Mouse (Mus musculus) intestine, embryonic 16.5 days (tissue): ENCODE data around the gene Med24. TPM values are rescaled to one million over a fixed set of nuclear protein-coding genes. Genes with fewer than 3 reads are reported as not detected.

Source experiments
- ATAC-seq: fragments of 200-750 bp; cut with Nextera tagmentation; 2 replicates; pipeline ENCODE4 v1.8.0; 2017; ENCODE audit warnings: moderate TSS enrichment, moderate library complexity
- H3K27ac ChIP-seq: fragments of 300-500 bp; sonication (generic); 2 replicates; pipeline ENCODE4 v1.5.1; 2014; ENCODE audit warnings: mild to moderate bottlenecking, low read length
- H3K27me3 ChIP-seq: fragments of 300-500 bp; sonication (generic); replicated peaks from 2 replicates; pipeline ENCODE4 v1.6.1; 2014; ENCODE audit warnings: low read length, control low read depth, mixed read lengths; ENCODE audit not compliant: control insufficient read depth, insufficient read depth
- H3K36me3 ChIP-seq: fragments of 300-500 bp; sonication (generic); 2 replicates; pipeline ENCODE4 v1.6.1; 2014; ENCODE audit warnings: low read length, control low read depth; ENCODE audit not compliant: control insufficient read depth, insufficient read depth
- H3K4me1 ChIP-seq: fragments of 300-500 bp; sonication (generic); 2 replicates; pipeline ENCODE4 v1.6.1; 2014; ENCODE audit warnings: low read length, control low read depth, mixed read lengths; ENCODE audit not compliant: control insufficient read depth, insufficient read depth
- H3K4me2 ChIP-seq: fragments of 300-500 bp; sonication (generic); 2 replicates; pipeline ENCODE4 v1.6.1; 2014; ENCODE audit warnings: low read depth, low read length, control low read depth
- H3K4me3 ChIP-seq: fragments of 300-500 bp; sonication (generic); 2 replicates; pipeline ENCODE4 v1.5.1; 2014; ENCODE audit warnings: mild to moderate bottlenecking, low read length
- H3K9ac ChIP-seq: fragments of 300-500 bp; sonication (generic); 2 replicates; pipeline ENCODE4 v1.6.1; 2014; ENCODE audit warnings: low read depth, low read length
- H3K9me3 ChIP-seq: fragments of 300-500 bp; sonication (generic); 2 replicates; pipeline ENCODE4 v1.6.1; 2016; ENCODE audit warnings: low read length, control low read depth; ENCODE audit not compliant: control insufficient read depth
- WGBS: fragments of 180-500 bp; shearing (Covaris S2); extraction: QIAGEN DNeasy Blood & Tissue Kit; methylation state at CpG from one replicate; pipeline ENCODE4 v1.1.7; 2014; 5-methylcytosine and 5-hydroxymethylcytosine counted together
- polyA plus RNA-seq: library from polyadenylated mRNA; unstranded; fragments of >200 nt; fragmentation: Nextera tagmentation; extraction: Ambion mirVana; gene quantifications from 2 replicates; pipeline ENCODE4 v1.2.1, GENCODE M21; 2015

Med24 gene
- polyA plus RNA-seq, 1 experiment from 2014 or later, result 38.5 TPM

DNA sequence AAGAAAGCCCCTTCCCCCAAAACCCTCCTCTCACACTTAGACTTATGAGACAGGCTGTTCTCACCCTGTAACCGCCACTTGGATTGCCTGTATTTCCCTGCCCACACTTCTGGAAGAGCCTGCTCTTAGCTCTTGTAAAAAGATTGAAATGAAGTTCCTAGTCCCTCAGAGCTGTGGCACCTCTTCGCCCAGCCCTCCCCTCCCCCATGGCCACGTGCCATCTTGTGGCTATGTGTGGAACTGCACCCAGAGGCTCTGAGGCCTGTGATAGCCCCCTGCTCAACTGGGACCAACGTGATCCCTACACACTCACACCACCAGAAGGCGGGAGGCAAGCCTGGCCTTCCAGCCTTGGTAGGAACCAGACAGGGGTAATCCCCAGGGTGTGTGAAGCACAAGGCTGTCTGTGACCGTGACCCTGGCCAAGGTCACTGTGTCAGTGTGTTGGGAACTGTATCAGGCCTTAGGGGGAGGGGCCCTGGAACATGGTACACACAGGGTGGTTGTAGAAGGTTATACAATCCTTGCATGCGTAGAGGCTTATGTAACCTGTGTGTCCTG is 25.5 kb upstream of the Med24 start:
- peaks cover 65% of the 10 kb centered on the region for H3K4me1 ChIP-seq
- ATAC-seq, result no peak
- peak overlapping the region; percentile 61 for H3K4me2 ChIP-seq
- H3K4me3 ChIP-seq, result no peak overlapping the region
- peaks cover 14% of the 10 kb centered on the region; the same call in 1 of the 2 replicates for H3K36me3 ChIP-seq
- peak overlapping the region; percentile 50 for H3K9ac ChIP-seq
- no peaks in the 10 kb centered on the region for H3K9me3 ChIP-seq
- H3K27me3 ChIP-seq, result no peaks in the 10 kb centered on the region
- 21% methylated on average over 7 of the region's 7 CpGs for WGBS
- H3K27ac ChIP-seq, result peak overlapping the region; percentile 97

- H3K4me3 ChIP-seq, result no peak overlapping the region
- H3K4me2 ChIP-seq, result peak overlapping the region; percentile 61
- H3K9ac ChIP-seq, result peak overlapping the region; percentile 50
- H3K4me1 ChIP-seq, result peaks cover 70% of the 10 kb centered on the region
- H3K27ac ChIP-seq, result peak overlapping the region; percentile 97
- 54% methylated on average over 9 of the region's 9 CpGs for WGBS
- no peaks in the 10 kb centered on the region for H3K9me3 ChIP-seq
- ATAC-seq, result no peak
- peaks cover 14% of the 10 kb centered on the region; the same call in 1 of the 2 replicates for H3K36me3 ChIP-seq
- no peaks in the 10 kb centered on the region for H3K27me3 ChIP-seq
These were observed 25.0 kb upstream of the Med24 start for GRCm38 (mm10) chr11:98754151-98754620.

DNA sequence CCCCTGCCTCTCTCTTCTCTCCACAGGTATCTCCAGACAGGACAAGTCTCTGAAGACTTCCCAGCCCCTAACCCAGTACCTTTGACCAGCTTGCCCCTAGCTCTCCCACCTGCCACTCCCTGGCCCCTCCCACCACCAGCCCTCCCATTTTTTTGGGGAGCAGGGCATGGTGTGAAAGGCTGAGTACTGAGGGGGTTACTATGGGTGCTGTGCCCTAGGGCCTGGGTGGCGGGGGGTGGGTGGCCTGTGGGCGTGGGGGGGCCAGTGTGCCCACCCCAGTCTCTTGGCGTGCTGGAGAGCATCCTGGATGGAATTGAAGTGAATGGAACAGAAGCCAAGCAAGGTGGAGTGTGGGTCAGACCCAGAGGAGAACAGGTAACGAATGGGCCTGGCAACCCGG is 24.0 kb upstream of the Med24 start:
- Histone ChIP-seq H3K4me3 (no peak overlapping the region; the same call in 1 of the 2 replicates), H3K27me3 (no peaks in the 10 kb centered on the region), H3K4me2 (peak overlapping the region; percentile 61), H3K9ac (peak overlapping the region; percentile 52), H3K4me1 (peaks cover 79% of the 10 kb centered on the region), H3K36me3 (peaks cover 13% of the 10 kb centered on the region; the same call in 1 of the 2 replicates), H3K9me3 (no peaks in the 10 kb centered on the region), H3K27ac (peak overlapping the region; percentile 97)
- ATAC-seq, result no peak
- 91% methylated on average over 5 of the region's 5 CpGs for WGBS

DNA sequence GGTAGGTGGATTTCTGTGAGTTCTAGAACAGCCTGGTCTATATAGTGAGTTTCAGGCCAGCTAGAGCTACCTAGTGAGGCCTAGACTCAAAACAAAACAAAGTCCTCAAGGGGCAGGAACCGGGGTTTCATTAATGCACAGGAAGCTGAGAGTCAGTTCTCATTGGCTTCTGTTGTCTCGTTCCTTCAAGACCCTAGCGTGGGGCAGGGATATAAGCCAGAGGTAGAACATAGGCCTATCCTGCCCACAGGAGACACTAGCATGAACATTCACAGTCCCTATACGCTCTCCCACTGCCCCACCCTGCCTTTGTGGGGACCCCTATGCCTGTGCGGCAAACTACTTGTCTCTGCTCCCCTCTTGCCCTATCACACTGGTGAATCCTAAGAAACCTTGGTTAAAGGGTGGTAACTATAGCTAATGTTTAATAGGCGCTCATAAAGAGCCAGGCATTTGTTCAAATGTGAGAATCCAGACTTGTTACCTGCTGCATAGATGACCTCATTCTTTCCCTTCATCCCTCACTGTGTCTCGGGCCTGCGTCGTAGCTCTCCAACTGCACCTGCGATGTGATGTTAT is 23.4 kb upstream of the Med24 start:
- Histone ChIP-seq H3K4me3 (peak overlapping the region; percentile 11; the same call in 1 of the 2 replicates), H3K27me3 (no peaks in the 10 kb centered on the region), H3K4me2 (peak overlapping the region; percentile 61), H3K9me3 (no peaks in the 10 kb centered on the region), H3K9ac (peak overlapping the region; percentile 52), H3K36me3 (peaks cover 11% of the 10 kb centered on the region; the same call in 1 of the 2 replicates), H3K4me1 (peaks cover 85% of the 10 kb centered on the region), H3K27ac (peak overlapping the region; percentile 97)
- ATAC-seq, result no peak
- 59% methylated on average over 10 of the region's 10 CpGs for WGBS

- Histone ChIP-seq H3K27ac (peak overlapping the region; percentile 97), H3K4me3 (peak overlapping the region; percentile 29), H3K4me2 (peak overlapping the region; percentile 61), H3K4me1 (peaks cover 94% of the 10 kb centered on the region), H3K9ac (peak overlapping the region; percentile 66), H3K36me3 (0 out of 2 replicates have a peak, but pooled peaks cover 8% of the 10 kb centered on the region), H3K27me3 (no peaks in the 10 kb centered on the region), H3K9me3 (no peaks in the 10 kb centered on the region)
- ATAC-seq, result peak; percentile 81
- 14% methylated on average over 6 of the region's 6 CpGs for WGBS
These were observed 22.1 kb upstream of the Med24 start for GRCm38 (mm10) chr11:98751221-98751782.

DNA sequence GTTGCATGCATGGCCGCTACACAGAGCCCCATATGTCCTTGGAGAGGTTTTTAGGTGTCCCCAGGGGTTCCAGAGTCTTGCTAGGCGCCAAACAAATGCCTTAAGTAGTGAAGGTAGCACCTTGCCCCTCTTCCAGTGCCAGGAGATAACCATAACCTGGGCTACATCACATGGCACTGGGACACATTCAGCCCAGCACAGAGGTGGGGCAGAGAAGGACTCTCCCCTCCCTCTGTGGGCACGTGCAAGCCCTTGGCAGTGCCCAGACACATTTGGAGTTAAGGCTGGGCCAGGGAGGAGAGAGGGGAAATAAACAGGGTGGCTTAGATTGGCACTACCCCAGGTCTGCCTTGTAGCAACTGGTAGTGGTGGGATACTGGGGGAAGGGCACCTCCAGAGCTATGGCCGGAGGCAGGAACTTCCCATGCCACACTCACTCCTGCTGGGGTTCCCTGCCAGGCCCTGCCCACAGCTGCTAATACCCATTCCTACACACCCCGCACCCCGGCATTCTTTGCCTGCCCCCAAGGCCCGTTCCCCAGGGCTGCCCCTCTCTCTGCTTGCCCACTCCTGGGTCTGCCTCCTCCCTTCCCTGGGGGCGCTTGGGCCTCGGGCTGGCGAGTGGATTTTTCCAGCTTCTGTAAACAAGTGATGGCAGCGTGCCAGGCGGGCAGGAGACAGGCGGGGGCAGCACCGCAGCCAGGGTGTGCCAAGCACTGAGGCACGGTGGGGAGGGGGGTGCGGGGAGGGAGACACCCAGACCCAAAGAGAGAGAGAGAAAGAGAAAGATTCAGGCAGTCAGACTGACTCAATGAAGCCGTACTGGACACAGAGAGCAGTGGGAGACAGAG is 21.3 kb upstream of the Med24 start:
- Histone ChIP-seq H3K4me2 (peak overlapping the region; percentile 61), H3K36me3 (0 out of 2 replicates have a peak, but pooled peaks cover 6% of the 10 kb centered on the region), H3K27ac (peak overlapping the region; percentile 97), H3K4me3 (peak overlapping the region; percentile 29), H3K27me3 (no peaks in the 10 kb centered on the region), H3K9ac (peak overlapping the region; percentile 66), H3K4me1 (peaks cover 94% of the 10 kb centered on the region), H3K9me3 (no peaks in the 10 kb centered on the region)
- ATAC-seq, result peak; percentile 6
- WGBS, result 18% methylated on average over 17 of the region's 17 CpGs

DNA sequence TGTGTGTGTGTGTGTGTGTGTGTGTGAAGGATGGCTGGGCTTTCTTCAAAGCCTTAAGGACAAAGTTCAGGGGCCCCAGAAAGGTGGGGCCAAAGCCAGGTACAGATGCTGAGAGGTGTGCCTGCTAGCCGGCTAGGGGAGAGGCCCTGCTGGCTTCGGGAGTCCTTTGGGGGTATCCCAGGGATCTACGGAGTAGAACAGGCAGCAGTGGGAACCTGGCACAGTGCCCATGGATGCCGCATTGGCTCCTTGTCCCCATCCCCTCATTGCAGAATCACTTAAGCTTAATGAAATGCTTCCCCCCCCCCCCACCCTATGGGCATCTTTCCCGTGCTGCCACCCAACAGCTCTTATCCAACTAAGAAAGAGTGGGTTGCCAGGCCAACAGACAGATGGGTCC is 20.5 kb upstream of the Med24 start:
- Histone ChIP-seq H3K27me3 (no peaks in the 10 kb centered on the region), H3K36me3 (0 out of 2 replicates have a peak, but pooled peaks cover 6% of the 10 kb centered on the region), H3K9ac (peak overlapping the region; percentile 66), H3K4me1 (peaks cover 96% of the 10 kb centered on the region), H3K4me3 (no peak overlapping the region), H3K27ac (peak overlapping the region; percentile 97), H3K4me2 (peak overlapping the region; percentile 61), H3K9me3 (no peaks in the 10 kb centered on the region)
- WGBS, result 26% methylated on average over 5 of the region's 5 CpGs
- peak; percentile 8; the same call in 1 of the 2 replicates for ATAC-seq

DNA sequence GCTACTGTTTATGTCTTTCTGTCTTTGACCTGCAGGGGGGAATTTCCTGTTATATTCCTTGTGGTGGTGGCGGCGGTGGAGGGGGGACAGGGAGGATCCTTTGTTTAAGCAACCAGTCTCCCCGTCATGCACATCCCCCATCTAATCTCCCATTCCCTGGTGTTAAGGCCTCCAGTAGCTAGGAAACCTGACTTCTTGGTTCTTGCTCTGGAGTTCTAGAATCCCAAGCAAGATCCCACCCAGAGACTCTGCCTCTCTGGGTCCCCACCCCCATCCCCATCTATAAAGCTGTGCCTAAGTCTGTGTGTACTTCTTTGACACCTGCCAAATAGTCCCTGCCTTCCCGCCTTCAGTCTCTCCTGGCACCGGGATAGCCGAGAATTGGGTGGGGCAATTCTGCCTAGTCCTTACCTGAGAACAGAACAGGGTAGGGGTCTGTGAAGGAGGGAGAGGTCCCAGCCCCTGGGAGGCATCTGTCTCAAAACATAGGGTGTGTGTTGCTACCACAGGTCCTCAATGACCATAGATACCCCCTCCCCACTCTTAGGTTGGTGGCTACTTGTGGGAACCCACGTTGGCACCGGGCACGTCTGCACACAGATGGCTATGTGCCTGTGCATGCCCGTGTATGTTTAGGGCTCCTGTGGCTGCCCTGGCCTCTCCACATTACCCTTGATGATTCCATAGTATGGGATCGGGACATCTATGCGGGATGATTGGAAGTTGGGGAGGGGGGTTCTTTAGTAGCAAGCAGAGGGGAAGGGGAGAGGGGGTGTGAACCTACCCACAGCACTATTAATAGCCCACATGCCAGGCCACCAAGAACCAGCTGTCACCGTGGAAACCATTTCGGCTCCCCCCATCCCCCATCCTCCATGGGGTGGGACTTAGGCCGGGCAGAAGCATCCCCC is 19.5 kb upstream of the Med24 start:
- H3K4me1 ChIP-seq, result peaks cover 96% of the 10 kb centered on the region
- peak overlapping the region; percentile 97 for H3K27ac ChIP-seq
- 14% methylated on average over 15 of the region's 15 CpGs for WGBS
- no peaks in the 10 kb centered on the region for H3K9me3 ChIP-seq
- peak overlapping the region; percentile 66 for H3K9ac ChIP-seq
- 0 out of 2 replicates have a peak, but pooled peaks cover 5% of the 10 kb centered on the region for H3K36me3 ChIP-seq
- no peaks in the 10 kb centered on the region for H3K27me3 ChIP-seq
- peak overlapping the region; percentile 34 for H3K4me3 ChIP-seq
- ATAC-seq, result no peak
- peak overlapping the region; percentile 61 for H3K4me2 ChIP-seq
